In genomic region chr15:11364795-11365194, GRCm38 (mm10) we compare ENCODE assay signal across 12 mouse cellular contexts. TPM values are rescaled to one million over a fixed set of nuclear protein-coding genes. Genes with fewer than 3 reads are reported as not detected.
A peak's percentile ranks its signal among the peaks of the same experiment; 100 is the strongest.
DNase-seq lines count a peak whose midpoint lies in the region; ATAC-seq lines count a peak whose summit lies in the region.
"Had no signal": no experiment of that assay in that cellular context is flagged by ENCODE, and none has a peak within 500 bp of the region (broad histone marks: within the 10 kb centered on the region; RNA-seq: fewer than 3 reads in every experiment).

No protein-coding gene starts in this region.

- no peak overlapping the region for H3K27ac ChIP-seq in heart, embryonic 12.5 days (ENCODE audit: poor library complexity, severe bottlenecking)
- H3K27ac ChIP-seq: neural tube, embryonic 15.5 days; stomach, postnatal 0 days had no signal

- 84% methylated on average over 1 of the region's 1 CpGs for WGBS in heart, embryonic 12.5 days

- no peaks in the 10 kb centered on the region for H3K27me3 ChIP-seq in heart, embryonic 12.5 days (replicated peaks)
- H3K27me3 ChIP-seq: neural tube, embryonic 15.5 days had no signal

- ATAC-seq in heart, embryonic 12.5 days (ENCODE audit: insufficient number of reproducible peaks, low FRiP score) = no peak

- H3K4me3 ChIP-seq in heart, embryonic 12.5 days = no peak overlapping the region
- H3K4me3 ChIP-seq: neural tube, embryonic 15.5 days had no signal

- DNase-seq in heart, postnatal 10 days = peak; percentile 21 to 41
- peak; percentile 22 for DNase-seq in urinary bladder, postnatal 14 days (ENCODE audit: low spot score)
- no peak for DNase-seq in urinary bladder, postnatal 4 days (ENCODE audit: low spot score in 2 of 2)
- DNase-seq in left cerebral cortex, adult 18-20 months (ENCODE audit: low spot score in 2 of 2) = peak; percentile 74 to 75
- no peak for DNase-seq in thymus, postnatal 25 days
- DNase-seq in testis, postnatal 10 days (ENCODE audit: low spot score) = no peak
- DNase-seq in yolk sac, embryonic 10.5 days (ENCODE audit: low spot score) = no peak
- DNase-seq: adrenal gland, adult 2 months; liver had no signal

- no peak overlapping the region for H3K4me2 ChIP-seq in heart, embryonic 12.5 days
- H3K4me2 ChIP-seq: neural tube, embryonic 15.5 days had no signal

- no peaks in the 10 kb centered on the region for H3K4me1 ChIP-seq in heart, embryonic 12.5 days (replicated peaks)
- H3K4me1 ChIP-seq: neural tube, embryonic 15.5 days had no signal

- H3K9ac ChIP-seq in heart, embryonic 12.5 days = no peak overlapping the region
- H3K9ac ChIP-seq: neural tube, embryonic 15.5 days had no signal

- H3K9me3 ChIP-seq in heart, embryonic 12.5 days (replicated peaks) = no peaks in the 10 kb centered on the region
- H3K9me3 ChIP-seq: neural tube, embryonic 15.5 days had no signal

- no peaks in the 10 kb centered on the region for H3K36me3 ChIP-seq in heart, embryonic 12.5 days
- H3K36me3 ChIP-seq: neural tube, embryonic 15.5 days had no signal

- intact Hi-C loops in heart, postnatal 10 days (cut with DNase I) = no loop called here

RNA-seq across cellular contexts. Expression of gene Tars, which starts 34.7 kb away (rescaled TPM):
- total RNA-seq in heart, postnatal 10 days (2021) = 10 to 100 TPM; 24.4 to 25.2 TPM
- 45.0 and 46.6 TPM in 2 replicates for polyA plus RNA-seq in heart, embryonic 12.5 days (2016; fragmentation: Nextera tagmentation; extraction: Ambion mirVana)
- total RNA-seq in left cerebral cortex, adult 18-20 months (2021) = 10 to 100 TPM; 28.7 to 32.9 TPM

Comparison
In these comparisons a context has a peak if more than half of its experiments do, and no peak if none do; other contexts are left out.
1. DNase-seq: peak in heart, postnatal 10 days (2 of 2), urinary bladder, postnatal 14 days (single experiment) and left cerebral cortex, adult 18-20 months (2 of 2); none in urinary bladder, postnatal 4 days (0 of 2), thymus, postnatal 25 days (single experiment), testis, postnatal 10 days (single experiment) and yolk sac, embryonic 10.5 days (single experiment).